ENCODE assay signal across 16 mouse cellular contexts in the genomic region with DNA sequence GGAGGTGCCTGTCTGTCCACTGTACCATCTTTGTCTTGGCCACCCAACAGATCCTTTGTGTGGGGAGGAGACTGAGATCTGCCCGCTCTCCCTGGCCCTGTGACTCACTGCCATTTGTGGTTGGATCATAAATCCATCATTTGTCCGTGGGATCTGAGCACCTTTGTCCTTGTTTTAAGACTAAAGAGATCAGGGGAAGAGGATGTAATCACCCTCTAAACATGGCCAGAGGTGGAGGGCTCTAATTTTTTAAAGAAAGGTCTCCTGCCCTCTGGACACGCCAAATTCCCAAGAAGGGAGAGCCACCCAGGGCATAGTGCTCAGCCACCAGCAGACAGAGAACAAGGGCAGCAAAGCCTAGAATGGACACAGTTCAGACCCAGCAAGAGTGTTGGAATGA. TPM values are rescaled to one million over a fixed set of nuclear protein-coding genes. Genes with fewer than 3 reads are reported as not detected.
DNase-seq lines count a peak whose midpoint lies in the region; ATAC-seq lines count a peak whose summit lies in the region.
"Had no signal": no experiment of that assay in that cellular context is flagged by ENCODE, and none has a peak within 500 bp of the region (broad histone marks: within the 10 kb centered on the region; RNA-seq: fewer than 3 reads in every experiment).

No protein-coding gene starts in this region.

- H3K27me3 ChIP-seq in heart, embryonic 15.5 days = no peaks in the 10 kb centered on the region
- H3K27me3 ChIP-seq in liver, embryonic 13.5 days = peaks cover 3% of the 10 kb centered on the region; the same call in 1 of the 2 replicates

- no peaks in the 10 kb centered on the region for H3K36me3 ChIP-seq in heart, embryonic 15.5 days
- no peaks in the 10 kb centered on the region for H3K36me3 ChIP-seq in liver, embryonic 13.5 days
- H3K36me3 ChIP-seq: midbrain, embryonic 12.5 days had no signal

- H3K4me3 ChIP-seq in heart, embryonic 15.5 days = no peak overlapping the region
- no peak overlapping the region for H3K4me3 ChIP-seq in liver, embryonic 13.5 days (replicated peaks)

- H3K4me1 ChIP-seq in heart, embryonic 15.5 days (replicated peaks) = peaks cover 47% of the 10 kb centered on the region
- H3K4me1 ChIP-seq in liver, embryonic 13.5 days (replicated peaks) = peaks cover 90% of the 10 kb centered on the region

- peak overlapping the region; percentile 95 for H3K27ac ChIP-seq in heart, embryonic 15.5 days
- peak overlapping the region; percentile 97 for H3K27ac ChIP-seq in liver, embryonic 13.5 days

- 85% methylated on average over 3 of the region's 3 CpGs for WGBS in heart, embryonic 15.5 days
- WGBS in liver, embryonic 13.5 days (ENCODE audit: insufficient replicate concordance) = 71% methylated on average over 3 of the region's 3 CpGs

- no peak for ATAC-seq in heart, embryonic 15.5 days (replicated peaks; ENCODE audit: insufficient number of reproducible peaks, insufficient read depth, low FRiP score, low read depth)
- no peak for ATAC-seq in liver, embryonic 13.5 days (ENCODE audit: low read depth)
- no peak for ATAC-seq in CD4-positive, CD25-positive, alpha-beta regulatory T cell, adult 4 months

- no peak overlapping the region for H3K9ac ChIP-seq in heart, embryonic 15.5 days
- peak overlapping the region; percentile 70 for H3K9ac ChIP-seq in liver, embryonic 13.5 days

- no peak overlapping the region for H3K4me2 ChIP-seq in heart, embryonic 15.5 days
- H3K4me2 ChIP-seq in liver, embryonic 13.5 days = peak overlapping the region; percentile 93

- H3K9me3 ChIP-seq in heart, embryonic 15.5 days (replicated peaks) = no peaks in the 10 kb centered on the region
- H3K9me3 ChIP-seq in liver, embryonic 13.5 days (replicated peaks) = no peaks in the 10 kb centered on the region
- H3K9me3 ChIP-seq: midbrain, embryonic 12.5 days had no signal

- peak; percentile 56 for DNase-seq in adrenal gland, adult 2 months
- DNase-seq in adrenal gland, postnatal 14 days = no peak
- DNase-seq in heart, adult 11 months = no peak
- peak; percentile 72 for DNase-seq in 3T3-L1 (ENCODE audit: low read depth, low spot score)
- no peak for DNase-seq in liver, embryonic 13.5 days
- no peak for DNase-seq in right cerebral cortex, postnatal 4 days
- DNase-seq: cerebellum, postnatal 25 days; kidney, postnatal 36 days; left cerebral cortex, postnatal 4 days had no signal

RNA-seq across cellular contexts. Expression of a gene that starts 12.9 kb away (rescaled TPM):
- total RNA-seq in adrenal gland, adult 2 months (2021) = 10 to 100 TPM; 20.3 to 55.2 TPM
- 18.9 and 25.1 TPM in 2 replicates for polyA plus RNA-seq in adrenal gland, adult 2 months (2012; rRNA removed)
- 36.7 and 58.2 TPM in 2 replicates for total RNA-seq in adrenal gland, postnatal 14 days (2021)
- 36.9 and 45.4 TPM in 2 replicates for polyA plus RNA-seq in heart, embryonic 15.5 days (2015; fragmentation: Nextera tagmentation; extraction: Ambion mirVana)
- polyA plus RNA-seq in liver, embryonic 13.5 days (2015; fragmentation: Nextera tagmentation; extraction: Ambion mirVana) = 79.6 and 89.1 TPM in 2 replicates
- polyA plus RNA-seq in CD4-positive, CD25-positive, alpha-beta regulatory T cell, adult 4 months (2017; shearing (Covaris generic)) = 100 to 1,000 TPM; 243 to 289 TPM

RNA-seq across cellular contexts. Expression of a gene that starts 19.2 kb away (rescaled TPM):
- not detected for total RNA-seq in adrenal gland, adult 2 months (2021)
- polyA plus RNA-seq in adrenal gland, adult 2 months (2012; rRNA removed) = 0.07 and 0.08 TPM in 2 replicates
- total RNA-seq in adrenal gland, postnatal 14 days (2021) = not detected in 2 replicates
- 0.42 TPM in 2 replicates for polyA plus RNA-seq in heart, embryonic 15.5 days (2015; fragmentation: Nextera tagmentation; extraction: Ambion mirVana)
- polyA plus RNA-seq in liver, embryonic 13.5 days (2015; fragmentation: Nextera tagmentation; extraction: Ambion mirVana) = 0.08 and 0.12 TPM in 2 replicates
- polyA plus RNA-seq in CD4-positive, CD25-positive, alpha-beta regulatory T cell, adult 4 months (2017; shearing (Covaris generic)) = not detected
- total RNA-seq: adrenal gland, postnatal 36 days had no signal
- polyA plus RNA-seq: hindbrain, embryonic 11.5 days; midbrain, embryonic 12.5 days; urinary bladder, adult 2 months had no signal

RNA-seq across cellular contexts. Expression of a gene that starts 54.8 kb away (rescaled TPM):
- 10 to 100 TPM; 10.1 to 12.4 TPM for total RNA-seq in adrenal gland, adult 2 months (2021)
- 13.4 and 17.9 TPM in 2 replicates for polyA plus RNA-seq in adrenal gland, adult 2 months (2012; rRNA removed)
- 13.9 and 15.3 TPM in 2 replicates for total RNA-seq in adrenal gland, postnatal 14 days (2021)
- polyA plus RNA-seq in heart, embryonic 15.5 days (2015; fragmentation: Nextera tagmentation; extraction: Ambion mirVana) = 23.3 and 32.3 TPM in 2 replicates
- 2.2 and 2.5 TPM in 2 replicates for polyA plus RNA-seq in liver, embryonic 13.5 days (2015; fragmentation: Nextera tagmentation; extraction: Ambion mirVana)
- polyA plus RNA-seq in CD4-positive, CD25-positive, alpha-beta regulatory T cell, adult 4 months (2017; shearing (Covaris generic)) = not detected
- total RNA-seq: neutrophil, adult 5-6 weeks had no signal

Comparison
In these comparisons a context has a peak if more than half of its experiments do, and no peak if none do; other contexts are left out.
1. DNase-seq: peak in adrenal gland, adult 2 months (single experiment) and 3T3-L1 (single experiment); none in adrenal gland, postnatal 14 days (single experiment), heart, adult 11 months (single experiment), liver, embryonic 13.5 days (single experiment) and right cerebral cortex, postnatal 4 days (single experiment).